Mouse (Mus musculus) midbrain, postnatal 0 days (tissue): ENCODE data around the gene Thrsp. TPM values are rescaled to one million over a fixed set of nuclear protein-coding genes. Genes with fewer than 3 reads are reported as not detected.
A peak's percentile ranks its signal among the peaks of the same experiment; 100 is the strongest.
"Not testable (repeated sequence)": the region's sequence is repeated elsewhere in the genome, so short reads cannot be mapped to it uniquely, and the experiment has no call there.

Experiments used
- ATAC-seq: fragments of 200-750 bp; cut with Nextera tagmentation; 2 replicates; pipeline ENCODE4 v1.8.0; 2017; ENCODE audit warnings: moderate number of reproducible peaks, mild to moderate bottlenecking, moderate TSS enrichment, moderate library complexity; ENCODE audit not compliant: low FRiP score
- DNase-seq: peaks from one replicate; pipeline ENCODE4 v3.0.0-alpha.2; 2015; ENCODE audit warnings: low spot score
- H3K27ac ChIP-seq: fragments of 300-500 bp; sonication (generic); 2 replicates; pipeline ENCODE4 v1.5.1; 2014; ENCODE audit warnings: low read depth, mild to moderate bottlenecking, low read length, mixed read lengths
- H3K27me3 ChIP-seq: fragments of 300-500 bp; sonication (generic); 2 replicates; pipeline ENCODE4 v1.6.1; 2014; ENCODE audit warnings: low read length, control low read depth, mixed read lengths; ENCODE audit not compliant: insufficient read depth
- H3K36me3 ChIP-seq: fragments of 300-500 bp; sonication (generic); 2 replicates; pipeline ENCODE4 v1.6.1; 2014; ENCODE audit warnings: low read length, control low read depth, mixed read lengths; ENCODE audit not compliant: insufficient read depth
- H3K4me1 ChIP-seq: fragments of 300-500 bp; sonication (generic); 2 replicates; pipeline ENCODE4 v1.6.1; 2014; ENCODE audit warnings: mild to moderate bottlenecking, control low read depth, antibody characterized with exemption, low read length, mixed read lengths; ENCODE audit not compliant: insufficient read depth
- H3K4me2 ChIP-seq: fragments of 300-500 bp; sonication (generic); 2 replicates; pipeline ENCODE4 v1.6.1; 2014; ENCODE audit warnings: low read depth, mild to moderate bottlenecking, low read length, mixed read lengths; ENCODE audit not compliant: poor library complexity, severe bottlenecking
- H3K4me3 ChIP-seq: fragments of 300-500 bp; sonication (generic); 2 replicates; pipeline ENCODE4 v1.5.1; 2014; ENCODE audit warnings: low read depth, mild to moderate bottlenecking, low read length, moderate library complexity
- H3K9ac ChIP-seq: fragments of 300-500 bp; sonication (generic); replicated peaks from 2 replicates; pipeline ENCODE4 v1.6.1; 2014; ENCODE audit warnings: mild to moderate bottlenecking, low read length, moderate library complexity, mixed read lengths; ENCODE audit not compliant: poor library complexity, severe bottlenecking
- H3K9me3 ChIP-seq: fragments of 300-500 bp; sonication (generic); 2 replicates; pipeline ENCODE4 v1.6.1; 2016; ENCODE audit warnings: low read length, control low read depth
- CTCF ChIP-seq: IDR thresholded peaks from 2 replicates; pipeline ENCODE4 v1.5.1; 2016; ENCODE audit warnings: antibody characterized with exemption, mild to moderate bottlenecking
- WGBS: fragments of 180-500 bp; shearing (Covaris S2); extraction: QIAGEN DNeasy Blood & Tissue Kit; methylation state at CpG from one replicate; pipeline ENCODE4 v1.1.7; 2014; 5-methylcytosine and 5-hydroxymethylcytosine counted together
- polyA plus RNA-seq: library from polyadenylated mRNA; unstranded; fragments of >200 nt; fragmentation: Nextera tagmentation; extraction: Ambion mirVana; gene quantifications from 2 replicates; pipeline ENCODE4 v1.2.1, GENCODE M21; 2015
- total RNA-seq: library from RNA; depleted of rRNA; stranded (reverse); fragments of >200 nt; gene quantifications from 2 replicates; pipeline ENCODE4 v1.2.3, GENCODE M21; 2014; rRNA removed

The Thrsp gene
- total RNA-seq (0.85 and 1.7 TPM in 2 replicates), polyA plus RNA-seq (1.3 and 1.6 TPM in 2 replicates)

GRCm38 (mm10) chr7:97416906-97417777 lies at the start of gene Thrsp:
Gene Thrsp (minus strand): TSS chr7:97417730.
- Histone ChIP-seq H3K4me2 (no peak within 1 kb of the TSS; the same call in 1 of the 2 replicates), H3K9ac (no peak within 1 kb of the TSS), H3K4me3 (no peak within 1 kb of the TSS), H3K27me3 (no peaks in the 10 kb centered on the region), H3K4me1 (no peaks in the 10 kb centered on the region), H3K27ac (no peak within 1 kb of the TSS), H3K36me3 (peaks cover 5% of the 10 kb centered on the region; the same call in 1 of the 2 replicates), H3K9me3 (no peaks in the 10 kb centered on the region)
- TF ChIP-seq CTCF = no peak
- ATAC-seq = peak; percentile 62
- 76% methylated on average over 25 of the region's 25 CpGs for WGBS
- DNase-seq = peak; percentile 92

DNA sequence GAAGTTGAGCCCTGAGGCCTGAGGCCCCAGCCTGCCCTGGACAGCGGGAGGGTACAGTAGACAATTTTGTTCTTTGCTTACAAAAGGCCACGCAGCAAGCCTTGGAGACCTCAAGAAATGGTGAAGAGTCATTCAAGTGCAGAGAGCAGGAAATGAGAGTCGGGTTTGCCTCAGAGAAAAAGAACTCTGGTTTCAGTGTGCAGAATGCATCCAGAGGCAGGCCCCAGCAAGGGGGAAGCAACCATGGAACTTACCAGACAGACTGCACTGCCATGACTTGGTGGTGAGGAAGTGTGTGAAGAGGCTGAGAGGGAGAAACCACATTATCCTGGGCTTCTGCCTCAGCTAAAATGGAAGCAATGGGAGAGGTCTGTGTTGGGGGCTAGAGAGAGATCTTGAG lies 38.0 kb upstream of the Thrsp start:
- no peak overlapping the region for H3K9ac ChIP-seq
- no peak overlapping the region for H3K27ac ChIP-seq
- no peaks in the 10 kb centered on the region for H3K27me3 ChIP-seq
- 78% methylated on average over 3 of the region's 3 CpGs for WGBS
- H3K4me1 ChIP-seq = peaks cover 3% of the 10 kb centered on the region; the same call in 1 of the 2 replicates
- DNase-seq (no peak), ATAC-seq (no peak)
- no peak for TF ChIP-seq CTCF
- no peak overlapping the region for H3K4me3 ChIP-seq
- H3K36me3 ChIP-seq = no peaks in the 10 kb centered on the region
- H3K4me2 ChIP-seq = no peak overlapping the region
- H3K9me3 ChIP-seq = no peaks in the 10 kb centered on the region

GRCm38 (mm10) chr7:97454795-97455194 lies 37.3 kb upstream of the Thrsp start:
- WGBS = 92% methylated on average over 10 of the region's 10 CpGs
- no peak for TF ChIP-seq CTCF
- no peaks in the 10 kb centered on the region for H3K36me3 ChIP-seq
- DNase-seq = no peak
- no peak overlapping the region for H3K4me3 ChIP-seq
- H3K4me2 ChIP-seq = no peak overlapping the region
- H3K27ac ChIP-seq = no peak overlapping the region
- H3K9me3 ChIP-seq = no peaks in the 10 kb centered on the region
- H3K9ac ChIP-seq = no peak overlapping the region
- H3K4me1 ChIP-seq = peaks cover 3% of the 10 kb centered on the region; the same call in 1 of the 2 replicates
- H3K27me3 ChIP-seq = no peaks in the 10 kb centered on the region
- ATAC-seq = no peak

DNA sequence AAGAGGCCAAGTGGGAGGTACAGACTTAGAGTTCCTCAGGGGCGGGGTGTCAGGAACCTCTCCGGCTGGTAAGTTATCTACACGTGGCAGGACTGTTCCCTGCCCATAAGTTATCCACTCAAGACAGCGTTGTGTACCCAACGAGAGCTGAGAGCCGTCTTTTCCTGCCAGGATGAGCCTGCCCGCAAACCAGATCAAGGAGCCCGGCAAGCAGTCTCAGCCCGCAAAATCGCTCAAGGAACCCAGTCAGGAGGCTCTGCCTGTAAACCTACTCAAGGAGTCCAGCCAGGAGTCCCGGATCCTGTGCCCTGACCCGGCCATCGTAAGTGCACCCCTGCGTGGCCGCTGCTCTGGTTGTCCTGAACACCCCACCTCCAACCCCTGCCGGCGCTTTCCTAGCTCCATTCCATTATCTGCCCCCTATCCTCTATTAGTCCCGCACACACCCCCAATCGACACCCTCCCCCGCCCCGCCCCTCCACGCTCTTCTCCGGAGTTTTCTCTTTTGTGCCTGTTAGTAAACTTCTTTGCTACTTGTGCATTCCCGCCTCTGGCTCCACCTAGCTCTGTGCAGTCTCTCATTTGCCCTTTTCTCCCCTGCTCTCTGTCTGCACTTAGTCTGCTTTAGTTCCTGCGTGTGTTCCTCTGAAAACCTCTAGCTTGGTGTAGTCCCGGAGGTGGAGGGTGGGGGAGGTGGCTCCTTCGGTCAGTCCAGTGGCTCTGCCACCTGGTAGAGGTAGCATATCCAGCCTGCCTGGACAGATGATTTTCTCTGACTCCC lies 35.8 kb upstream of the Thrsp start:
- DNase-seq = no peak
- H3K9ac ChIP-seq = no peak overlapping the region

GRCm38 (mm10) chr7:97452196-97452595 lies 34.7 kb upstream of the Thrsp start:
- Histone ChIP-seq H3K27me3 (no peaks in the 10 kb centered on the region), H3K4me3 (no peak overlapping the region), H3K4me2 (no peak overlapping the region), H3K4me1 (peaks cover 3% of the 10 kb centered on the region; the same call in 1 of the 2 replicates), H3K36me3 (no peaks in the 10 kb centered on the region), H3K9me3 (no peaks in the 10 kb centered on the region), H3K27ac (no peak overlapping the region), H3K9ac (no peak overlapping the region)
- no peak for ATAC-seq
- 81% methylated on average over 6 of the region's 6 CpGs for WGBS
- DNase-seq = no peak
- no peak for TF ChIP-seq CTCF

More for the DNA sequence above, 35.8 kb upstream of the Thrsp start:
- Histone ChIP-seq H3K4me1 (peaks cover 3% of the 10 kb centered on the region; the same call in 1 of the 2 replicates), H3K4me3 (peak overlapping the region; percentile 19; the same call in 1 of the 2 replicates), H3K27ac (no peak overlapping the region), H3K36me3 (no peaks in the 10 kb centered on the region), H3K9me3 (no peaks in the 10 kb centered on the region), H3K4me2 (peak overlapping the region; percentile 45), H3K27me3 (no peaks in the 10 kb centered on the region)
- ATAC-seq = no peak
- no peak for TF ChIP-seq CTCF
- WGBS = 6% methylated on average over 27 of the region's 27 CpGs

DNA sequence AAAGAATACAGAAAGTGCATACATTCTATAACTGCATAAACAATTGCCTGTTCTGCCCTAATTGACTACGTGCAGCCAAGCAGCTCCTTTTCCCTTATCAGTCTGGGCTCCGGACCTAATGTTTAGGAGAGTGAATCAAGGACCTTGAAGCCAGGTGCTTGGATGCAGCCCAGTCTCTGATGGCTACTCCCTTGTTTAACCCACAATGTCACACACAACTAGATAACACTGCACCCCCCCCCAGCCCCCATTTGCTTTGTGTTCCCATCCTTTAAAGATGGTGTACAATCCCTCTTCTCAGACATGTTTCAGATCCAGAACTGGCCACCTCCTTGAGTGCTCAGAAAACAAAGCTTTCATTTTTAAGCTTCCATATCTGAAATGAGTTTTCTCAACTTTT lies 33.5 kb upstream of the Thrsp start, which contains the start of gene Kctd14:
TSS of gene Kctd14 (plus strand) at position 301 of the 400 bp plus-strand sequence.
- WGBS = 84% methylated on average over 2 of the region's 2 CpGs
- not testable (repeated sequence) for H3K27me3 ChIP-seq, H3K4me1 ChIP-seq, H3K36me3 ChIP-seq, DNase-seq, H3K9me3 ChIP-seq, H3K4me2 ChIP-seq, H3K9ac ChIP-seq, H3K27ac ChIP-seq, ATAC-seq, H3K4me3 ChIP-seq
